Mouse (Mus musculus) stomach, postnatal 0 days (tissue): ENCODE measurements around the gene Wdr61. TPM values are rescaled to one million over a fixed set of nuclear protein-coding genes. Genes with fewer than 3 reads are reported as not detected.

Source experiments
- ATAC-seq: fragments of 200-750 bp; cut with Nextera tagmentation; 2 replicates; pipeline ENCODE4 v1.8.0; 2017; ENCODE audit not compliant: low FRiP score, low TSS enrichment
- DNase-seq: peaks from one replicate; pipeline ENCODE4 v3.0.0-alpha.2; 2016; ENCODE audit warnings: low spot score
- H3K27ac ChIP-seq: fragments of 300-500 bp; sonication (generic); replicated peaks from 2 replicates; pipeline ENCODE4 v1.5.1; 2014; ENCODE audit warnings: mild to moderate bottlenecking, control low read depth
- H3K27me3 ChIP-seq: fragments of 300-500 bp; sonication (generic); 2 replicates; pipeline ENCODE4 v1.6.1; 2014; ENCODE audit warnings: low read length; ENCODE audit not compliant: control insufficient read depth, insufficient read depth
- H3K36me3 ChIP-seq: fragments of 300-500 bp; sonication (generic); 2 replicates; pipeline ENCODE4 v1.6.1; 2014; ENCODE audit warnings: low read length, mixed read lengths; ENCODE audit not compliant: control insufficient read depth, insufficient read depth
- H3K4me1 ChIP-seq: fragments of 300-500 bp; sonication (generic); replicated peaks from 2 replicates; pipeline ENCODE4 v1.6.1; 2014; ENCODE audit warnings: antibody characterized with exemption; ENCODE audit not compliant: control insufficient read depth, insufficient read depth
- H3K4me2 ChIP-seq: fragments of 300-500 bp; sonication (generic); replicated peaks from 2 replicates; pipeline ENCODE4 v1.6.1; 2014; ENCODE audit warnings: low read depth, mild to moderate bottlenecking, control low read depth, moderate library complexity
- H3K4me3 ChIP-seq: fragments of 300-500 bp; sonication (generic); 2 replicates; pipeline ENCODE4 v1.5.1; 2014; ENCODE audit warnings: low read depth, low read length, control low read depth
- H3K9ac ChIP-seq: fragments of 300-500 bp; sonication (generic); 2 replicates; pipeline ENCODE4 v1.6.1; 2014; ENCODE audit warnings: mild to moderate bottlenecking, low read length, control low read depth, mixed read lengths
- H3K9me3 ChIP-seq: fragments of 300-500 bp; sonication (generic); 2 replicates; pipeline ENCODE4 v1.6.1; 2016; ENCODE audit warnings: low read length; ENCODE audit not compliant: control insufficient read depth
- CTCF ChIP-seq: IDR thresholded peaks from 2 replicates; pipeline ENCODE4 v1.5.1; 2016; ENCODE audit warnings: antibody characterized with exemption, low read depth, mild to moderate bottlenecking, moderate library complexity
- EP300 ChIP-seq: optimal IDR thresholded peaks from 2 replicates; pipeline ENCODE3; 2016; ENCODE audit warnings: antibody characterized with exemption
- WGBS: fragments of 180-500 bp; shearing (Covaris S2); extraction: QIAGEN DNeasy Blood & Tissue Kit; methylation state at CpG from one replicate; pipeline ENCODE4 v1.1.7; 2014; 5-methylcytosine and 5-hydroxymethylcytosine counted together
- polyA plus RNA-seq: library from polyadenylated mRNA; unstranded; fragments of >200 nt; fragmentation: Nextera tagmentation; extraction: Ambion mirVana; gene quantifications from 2 replicates; pipeline ENCODE4 v1.2.1, GENCODE M21; 2015

Wdr61 gene
- polyA plus RNA-seq, 1 experiment from 2014 or later: 129 TPM

- no peak overlapping the region for H3K4me3 ChIP-seq
- no peak overlapping the region for H3K27ac ChIP-seq
- 25% methylated on average over 3 of the region's 3 CpGs for WGBS
- H3K4me2 ChIP-seq: no peak overlapping the region
- no peak overlapping the region for H3K9ac ChIP-seq
- no peaks in the 10 kb centered on the region for H3K27me3 ChIP-seq
- ATAC-seq: no peak
- TF ChIP-seq EP300: no peak
- TF ChIP-seq CTCF: peak; percentile 90
- peak; percentile 60 for DNase-seq
- no peaks in the 10 kb centered on the region for H3K36me3 ChIP-seq
- H3K9me3 ChIP-seq: no peaks in the 10 kb centered on the region
- H3K4me1 ChIP-seq: 0 out of 2 replicates have a peak, but pooled peaks cover under 1% of the 10 kb centered on the region
Measured at GRCm38 (mm10) chr9:54738376-54738775, 4.1 kb upstream of the Wdr61 start.

DNA sequence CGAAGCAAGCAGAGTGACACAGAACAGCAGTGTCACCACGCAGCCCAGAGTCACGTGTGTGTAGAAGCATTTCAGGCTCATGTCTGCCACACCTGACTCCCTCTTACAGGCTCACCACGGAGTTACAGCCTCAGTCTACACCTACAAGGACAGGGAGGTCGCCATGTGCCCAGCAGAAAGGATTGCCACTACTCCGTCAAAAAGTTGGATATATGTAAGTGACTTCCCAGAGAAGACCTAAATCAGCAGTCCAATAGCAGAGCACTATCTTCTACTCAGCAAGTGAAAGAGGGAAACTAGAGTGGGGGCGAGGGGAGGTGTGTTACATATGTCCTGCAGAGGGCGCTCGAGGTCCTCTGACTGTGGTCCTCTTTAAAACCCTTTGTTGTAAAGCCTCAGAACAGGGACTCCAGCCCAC lies 2.0 kb upstream of the Wdr61 start:
- Histone ChIP-seq H3K4me2 (no peak overlapping the region), H3K9me3 (no peaks in the 10 kb centered on the region), H3K27me3 (no peaks in the 10 kb centered on the region), H3K27ac (no peak overlapping the region), H3K36me3 (no peaks in the 10 kb centered on the region), H3K9ac (no peak overlapping the region), H3K4me1 (0 out of 2 replicates have a peak, but pooled peaks cover 2% of the 10 kb centered on the region), H3K4me3 (no peak overlapping the region)
- TF ChIP-seq EP300 (no peak), CTCF (peak; percentile 81)
- peak; percentile 65 for DNase-seq
- no peak for ATAC-seq
- WGBS: 17% methylated on average over 9 of the region's 9 CpGs

DNA sequence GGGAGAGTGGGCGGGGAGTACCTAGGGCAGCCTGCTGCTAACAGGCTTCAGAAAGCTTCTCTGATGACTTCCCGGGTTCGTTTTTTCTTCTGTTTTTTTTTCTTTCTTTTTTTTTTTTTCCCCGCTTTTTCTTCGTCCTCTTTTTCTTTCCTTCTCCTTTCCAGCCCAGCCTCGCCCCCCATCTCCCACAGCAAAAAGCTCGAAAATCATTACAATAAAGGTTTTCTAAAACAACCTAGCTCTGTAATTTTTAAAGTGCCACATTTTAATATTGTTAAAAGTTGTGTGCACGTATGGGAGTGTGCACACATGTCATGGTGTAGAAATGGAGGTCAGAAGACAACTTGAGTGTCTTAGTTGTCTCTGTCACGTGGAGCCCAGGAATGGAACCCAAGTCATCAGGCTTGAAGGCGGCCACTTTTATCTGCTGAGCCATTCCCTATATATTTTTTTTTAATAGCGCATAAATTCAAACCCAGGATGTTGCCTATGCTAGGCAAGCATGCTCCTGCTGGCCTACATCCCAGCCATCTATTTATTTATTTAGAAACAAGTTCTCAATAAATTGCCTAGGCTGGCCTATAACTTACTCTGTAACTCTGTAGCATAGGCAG lies 427 bp upstream of the Wdr61 start:
- no peak overlapping the region for H3K9ac ChIP-seq
- WGBS: 14% methylated on average over 11 of the region's 11 CpGs
- no peak overlapping the region for H3K27ac ChIP-seq

DNA sequence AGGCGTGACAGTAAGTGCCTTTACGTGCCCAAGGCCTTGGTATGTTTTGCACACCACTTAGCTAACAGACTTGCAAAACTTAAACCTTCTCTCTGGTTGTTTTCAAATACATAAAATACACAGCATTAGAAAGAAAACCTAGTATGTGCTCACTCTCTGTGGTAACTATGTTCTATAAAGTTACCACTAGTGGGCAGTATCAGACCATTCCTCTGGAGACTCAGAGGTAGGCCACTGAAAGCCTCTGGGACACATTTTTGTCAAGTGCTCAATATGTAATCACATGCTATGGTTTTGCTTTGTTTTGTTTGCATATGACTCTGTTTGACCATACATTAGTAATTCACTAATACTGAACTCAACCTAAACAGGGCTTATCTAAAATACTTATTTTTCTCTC lies 2.2 kb downstream of the Wdr61 start:
- Histone ChIP-seq H3K4me1 (0 out of 2 replicates have a peak, but pooled peaks cover 2% of the 10 kb centered on the region), H3K9ac (no peak overlapping the region), H3K4me2 (no peak overlapping the region), H3K27ac (no peak overlapping the region), H3K36me3 (peaks cover 3% of the 10 kb centered on the region; the same call in 1 of the 2 replicates), H3K4me3 (no peak overlapping the region), H3K27me3 (no peaks in the 10 kb centered on the region), H3K9me3 (no peaks in the 10 kb centered on the region)
- no peak for DNase-seq
- TF ChIP-seq EP300: no peak
- TF ChIP-seq CTCF: peak; percentile 78
- no peak for ATAC-seq
- WGBS: 86% methylated on average over 2 of the region's 2 CpGs

More for the DNA sequence above, 427 bp upstream of the Wdr61 start:
- TF ChIP-seq EP300 (no peak), CTCF (no peak)
- Histone ChIP-seq H3K4me3 (peak overlapping the region; percentile 58), H3K9me3 (no peaks in the 10 kb centered on the region), H3K4me1 (0 out of 2 replicates have a peak, but pooled peaks cover 2% of the 10 kb centered on the region), H3K27me3 (no peaks in the 10 kb centered on the region), H3K4me2 (peak overlapping the region; percentile 77), H3K36me3 (no peaks in the 10 kb centered on the region)
- no peak for DNase-seq
- ATAC-seq: no peak

DNA sequence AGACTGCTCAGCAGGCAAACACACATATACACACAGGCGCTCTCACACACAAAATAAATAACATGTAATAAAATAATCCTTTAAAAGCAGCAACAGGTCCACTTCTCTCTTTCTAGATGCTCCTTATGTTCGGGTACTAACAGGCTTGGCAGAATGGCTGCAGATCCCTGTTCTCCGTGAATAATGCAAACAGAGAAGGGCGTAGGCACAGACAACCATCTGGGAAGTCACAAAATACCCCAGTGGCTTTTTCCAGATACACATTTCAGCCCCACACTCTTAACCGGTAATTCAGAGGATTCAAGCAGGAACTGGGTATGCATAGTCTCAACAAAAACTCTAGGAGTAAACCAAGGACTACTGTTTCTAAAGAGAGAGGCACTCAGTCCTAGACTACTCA lies 8.0 kb downstream of the Wdr61 start:
- no peaks in the 10 kb centered on the region for H3K9me3 ChIP-seq
- H3K4me2 ChIP-seq: no peak overlapping the region
- H3K4me3 ChIP-seq: no peak overlapping the region
- DNase-seq (no peak), ATAC-seq (no peak)
- H3K9ac ChIP-seq: no peak overlapping the region
- no peak for TF ChIP-seq EP300
- no peak for TF ChIP-seq CTCF
- H3K4me1 ChIP-seq: no peaks in the 10 kb centered on the region
- H3K27ac ChIP-seq: no peak overlapping the region
- WGBS: 75% methylated on average over 5 of the region's 5 CpGs
- peaks cover 24% of the 10 kb centered on the region for H3K36me3 ChIP-seq
- H3K27me3 ChIP-seq: no peaks in the 10 kb centered on the region

GRCm38 (mm10) chr9:54722596-54722995 lies 11.7 kb downstream of the Wdr61 start:
- no peak overlapping the region for H3K9ac ChIP-seq
- ATAC-seq (peak; percentile 16; the same call in 1 of the 2 replicates), DNase-seq (no peak)
- H3K4me2 ChIP-seq: no peak overlapping the region
- WGBS: 88% methylated on average over 4 of the region's 4 CpGs
- no peak for TF ChIP-seq CTCF
- no peak for TF ChIP-seq EP300
- no peaks in the 10 kb centered on the region for H3K4me1 ChIP-seq
- H3K4me3 ChIP-seq: no peak overlapping the region
- no peaks in the 10 kb centered on the region for H3K27me3 ChIP-seq
- H3K9me3 ChIP-seq: no peaks in the 10 kb centered on the region
- H3K27ac ChIP-seq: no peak overlapping the region
- peaks cover 33% of the 10 kb centered on the region for H3K36me3 ChIP-seq
